Mouse (Mus musculus) forebrain, embryonic 15.5 days (tissue): Measurements from ENCODE around the gene Zc3h7b. TPM values are rescaled to one million over a fixed set of nuclear protein-coding genes. Genes with fewer than 3 reads are reported as not detected.

Experiments used
- ATAC-seq: fragments of 200-750 bp; cut with Nextera tagmentation; replicated peaks from 2 replicates; pipeline ENCODE4 v1.8.0; 2017; ENCODE audit warnings: mild to moderate bottlenecking, moderate TSS enrichment, moderate library complexity
- H3K27ac ChIP-seq: fragments of 300-500 bp; sonication (generic); replicated peaks from 2 replicates; pipeline ENCODE4 v1.5.1; 2015; ENCODE audit warnings: mild to moderate bottlenecking, inconsistent platforms
- H3K27me3 ChIP-seq: fragments of 300-500 bp; sonication (generic); 2 replicates; pipeline ENCODE4 v1.6.1; 2015; ENCODE audit warnings: inconsistent platforms
- H3K36me3 ChIP-seq: fragments of 300-500 bp; sonication (generic); 2 replicates; pipeline ENCODE4 v1.6.1; 2015; ENCODE audit warnings: mild to moderate bottlenecking, inconsistent platforms
- H3K4me1 ChIP-seq: fragments of 300-500 bp; sonication (generic); 2 replicates; pipeline ENCODE4 v1.6.1; 2015; ENCODE audit warnings: inconsistent platforms
- H3K4me2 ChIP-seq: fragments of 300-500 bp; sonication (generic); replicated peaks from 2 replicates; pipeline ENCODE4 v1.6.1; 2015; ENCODE audit warnings: mild to moderate bottlenecking, inconsistent platforms
- H3K4me3 ChIP-seq: fragments of 300-500 bp; sonication (generic); 2 replicates; pipeline ENCODE4 v1.5.1; 2015; ENCODE audit warnings: mild to moderate bottlenecking, inconsistent platforms
- H3K9ac ChIP-seq: fragments of 300-500 bp; sonication (generic); replicated peaks from 2 replicates; pipeline ENCODE4 v1.6.1; 2015; ENCODE audit warnings: mild to moderate bottlenecking, inconsistent platforms
- H3K9me3 ChIP-seq: fragments of 300-500 bp; sonication (generic); 2 replicates; pipeline ENCODE4 v1.6.1; 2016; ENCODE audit warnings: inconsistent platforms
- WGBS: fragments of 180-500 bp; shearing (Covaris S2); methylation state at CpG from one replicate; pipeline ENCODE4 v1.1.7; 2015; ENCODE audit warnings: mixed read lengths; 5-methylcytosine and 5-hydroxymethylcytosine counted together
- polyA plus RNA-seq: library from polyadenylated mRNA; unstranded; fragments of >200 nt; fragmentation: Nextera tagmentation; extraction: Ambion mirVana; gene quantifications from 2 replicates; pipeline ENCODE4 v1.2.1, GENCODE M21; 2015

Zc3h7b gene
- polyA plus RNA-seq, 1 experiment from 2014 or later: 50.2 TPM

DNA sequence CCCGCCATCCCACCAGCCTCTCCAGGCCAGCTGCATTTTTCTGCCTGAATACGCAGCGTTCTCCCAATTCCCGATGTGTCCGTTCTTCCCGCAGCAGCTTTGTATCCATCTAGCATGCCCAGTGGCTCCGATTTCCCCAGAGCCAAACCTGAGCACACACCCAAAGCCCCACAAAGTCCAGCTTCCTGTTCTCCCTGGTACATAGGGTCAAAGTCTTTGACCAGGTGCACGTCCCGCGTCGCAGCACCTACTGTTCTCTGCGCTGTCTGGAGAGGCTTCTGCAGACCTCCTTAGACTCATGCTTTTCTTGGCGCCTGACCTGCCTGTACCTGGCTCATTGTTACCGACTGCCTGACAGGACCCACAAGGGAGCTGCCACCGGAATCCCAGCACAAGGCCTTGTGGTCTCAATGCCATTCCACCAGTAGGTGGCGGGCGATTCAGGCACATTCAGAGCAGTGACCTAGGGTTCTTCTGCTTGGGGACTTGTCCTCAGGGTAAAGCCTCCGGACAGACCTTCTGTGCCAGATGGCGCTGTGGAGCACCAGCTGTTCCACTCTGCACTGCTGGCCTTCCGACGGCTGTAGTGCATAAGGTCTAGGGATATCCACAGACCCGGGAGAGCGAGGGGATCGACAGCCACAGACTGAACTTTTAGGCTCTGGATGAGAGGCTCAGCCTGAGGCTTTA lies 86.4 kb downstream of the Zc3h7b start:
- Histone ChIP-seq H3K4me3 (no peak overlapping the region), H3K27ac (peak overlapping the region; percentile 39; the same call in 1 of the 2 replicates), H3K4me2 (no peak overlapping the region), H3K36me3 (peaks cover 6% of the 10 kb centered on the region; the same call in 1 of the 2 replicates), H3K9me3 (no peaks in the 10 kb centered on the region), H3K4me1 (peaks cover 10% of the 10 kb centered on the region), H3K27me3 (no peaks in the 10 kb centered on the region), H3K9ac (no peak overlapping the region)
- ATAC-seq: peak; percentile 89
- WGBS: 16% methylated on average over 24 of the region's 24 CpGs

DNA sequence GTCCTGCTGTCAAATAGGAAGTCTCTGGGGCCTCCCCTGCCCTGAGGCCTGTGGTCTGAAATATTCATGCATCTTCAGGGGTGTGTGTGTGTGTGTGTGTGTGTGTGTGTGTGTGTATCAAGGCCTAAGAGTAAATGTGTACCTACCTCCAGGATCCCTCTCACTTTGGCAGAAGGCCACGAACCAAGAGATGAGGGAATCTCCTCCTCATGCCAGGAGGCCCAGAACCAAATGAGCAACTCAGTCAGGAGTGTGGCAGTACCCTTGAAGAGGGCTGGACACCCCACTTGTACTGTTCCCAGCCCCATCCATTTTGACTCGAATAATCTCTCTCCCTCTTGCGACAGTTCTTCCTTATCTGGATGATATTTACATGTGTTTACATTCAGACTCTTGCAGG lies 87.4 kb downstream of the Zc3h7b start:
- ATAC-seq: no peak
- Histone ChIP-seq H3K27ac (0 out of 2 replicates have a peak overlapping the region, but pooled peaks have one; percentile 20), H3K27me3 (no peaks in the 10 kb centered on the region), H3K4me1 (peaks cover 15% of the 10 kb centered on the region), H3K9me3 (no peaks in the 10 kb centered on the region), H3K9ac (no peak overlapping the region), H3K4me2 (no peak overlapping the region), H3K4me3 (no peak overlapping the region), H3K36me3 (no peaks in the 10 kb centered on the region)
- WGBS: 94% methylated on average over 3 of the region's 3 CpGs

DNA sequence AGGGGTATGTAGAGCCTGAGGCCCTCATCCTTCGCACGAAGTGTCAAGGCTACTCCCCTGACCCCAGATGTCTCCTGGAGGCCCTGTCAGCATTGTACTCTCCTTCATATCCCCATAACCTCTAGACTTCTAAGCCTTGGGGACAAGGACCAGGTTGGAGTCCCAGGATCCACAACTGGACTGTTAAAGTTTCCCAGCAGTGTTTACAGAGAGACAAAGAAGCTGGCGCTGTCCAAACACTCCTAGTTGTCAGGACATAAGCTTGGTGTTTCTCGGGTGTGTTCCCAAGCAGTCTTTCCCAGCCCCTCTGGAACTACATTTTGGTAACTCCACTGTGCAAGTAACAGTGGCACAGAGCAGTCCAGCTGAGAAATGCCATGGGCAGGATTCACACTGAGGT lies 88.6 kb downstream of the Zc3h7b start:
- ATAC-seq: no peak
- WGBS: 80% methylated on average over 4 of the region's 4 CpGs
- H3K9me3 ChIP-seq: no peaks in the 10 kb centered on the region

DNA sequence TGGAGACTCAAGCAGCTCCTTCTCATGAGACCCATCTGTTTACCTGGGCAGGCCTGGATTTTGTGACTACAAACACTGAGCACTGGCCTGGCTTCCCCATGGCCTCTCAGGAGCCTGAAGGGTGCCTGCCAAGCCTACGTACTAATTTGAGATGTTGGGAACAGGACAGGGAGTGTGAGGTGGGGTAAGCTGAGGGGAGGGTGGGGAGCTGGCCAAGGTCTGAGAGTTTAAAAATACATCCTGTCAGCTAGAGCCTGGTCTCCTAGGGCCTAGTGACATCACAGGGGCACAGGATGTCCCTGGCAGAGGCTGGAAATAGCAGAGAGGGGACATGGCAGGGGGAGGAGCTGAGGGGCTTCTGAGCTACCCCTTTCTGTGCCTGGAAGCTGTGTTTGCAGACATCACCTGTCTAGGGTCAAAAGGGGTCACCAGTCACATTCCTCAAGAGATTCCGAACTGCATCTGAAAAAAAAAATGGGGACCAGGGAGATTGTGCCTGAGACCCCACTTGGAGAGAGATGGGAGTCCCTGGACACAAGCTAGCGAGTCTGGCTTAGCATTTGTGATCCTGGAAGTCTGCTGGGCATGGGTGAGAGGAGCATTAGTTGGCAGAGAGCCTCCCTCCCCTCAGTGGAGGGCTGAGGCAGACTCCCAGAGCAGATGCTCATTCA lies 89.4 kb downstream of the Zc3h7b start:
- peaks cover 16% of the 10 kb centered on the region for H3K4me1 ChIP-seq
- 55% methylated on average over 3 of the region's 3 CpGs for WGBS

More for the DNA sequence above, 88.6 kb downstream of the Zc3h7b start:
- H3K36me3 ChIP-seq: no peaks in the 10 kb centered on the region
- no peak overlapping the region for H3K4me3 ChIP-seq
- H3K27ac ChIP-seq: no peak overlapping the region
- peaks cover 15% of the 10 kb centered on the region for H3K4me1 ChIP-seq
- no peak overlapping the region for H3K4me2 ChIP-seq
- no peak overlapping the region for H3K9ac ChIP-seq
- no peaks in the 10 kb centered on the region for H3K27me3 ChIP-seq

DNA sequence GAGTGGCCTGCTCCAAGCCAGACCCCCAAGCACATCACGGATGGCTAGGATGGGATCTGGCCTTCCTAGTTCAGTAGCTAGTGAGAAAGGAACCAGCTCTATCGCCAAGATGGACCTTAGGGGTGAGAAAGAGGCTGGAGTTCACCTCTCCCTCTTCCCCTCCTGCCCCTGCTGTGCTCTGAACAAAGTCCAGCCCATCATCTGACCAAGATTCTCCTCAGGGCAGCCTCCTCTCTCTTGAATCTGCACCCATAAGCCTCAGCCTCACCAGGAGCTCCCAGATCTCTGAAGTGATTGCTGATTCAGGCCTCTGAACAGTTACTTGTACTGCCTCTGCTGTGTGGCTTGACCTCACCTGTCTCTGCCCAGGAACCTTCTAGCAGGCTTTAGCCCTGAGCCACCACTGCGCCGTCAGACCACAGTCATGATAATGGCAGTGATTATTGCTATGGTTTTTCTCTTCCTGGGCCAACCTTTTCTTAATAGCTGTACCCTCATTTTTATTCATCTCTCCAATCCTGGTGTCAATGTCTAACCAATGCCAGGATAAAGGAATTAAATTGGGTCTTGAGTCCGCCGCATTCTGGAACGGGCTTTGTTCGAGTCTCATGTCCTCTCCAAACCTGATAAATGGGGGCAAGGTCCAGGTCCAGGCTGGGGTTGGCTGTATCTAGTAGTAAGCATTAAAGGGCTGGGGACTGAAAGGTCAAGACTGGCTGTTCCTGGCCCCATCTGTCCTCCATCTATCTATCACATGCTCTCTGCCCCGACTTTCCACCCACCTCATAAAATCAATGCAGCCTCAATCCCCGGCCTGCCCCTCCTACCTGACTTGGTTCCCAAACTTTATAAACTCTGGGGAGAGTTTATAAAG lies 90.4 kb downstream of the Zc3h7b start:
- peaks cover 24% of the 10 kb centered on the region for H3K4me1 ChIP-seq
- H3K9me3 ChIP-seq: no peaks in the 10 kb centered on the region
- H3K27ac ChIP-seq: no peak overlapping the region
- no peaks in the 10 kb centered on the region for H3K36me3 ChIP-seq
- 74% methylated on average over 10 of the region's 10 CpGs for WGBS
- no peak overlapping the region for H3K9ac ChIP-seq
- no peak overlapping the region for H3K4me3 ChIP-seq
- no peak overlapping the region for H3K4me2 ChIP-seq
- no peaks in the 10 kb centered on the region for H3K27me3 ChIP-seq
- no peak for ATAC-seq

More for the DNA sequence above, 89.4 kb downstream of the Zc3h7b start:
- no peak for ATAC-seq
- H3K9me3 ChIP-seq: no peaks in the 10 kb centered on the region
- H3K4me3 ChIP-seq: no peak overlapping the region
- no peaks in the 10 kb centered on the region for H3K27me3 ChIP-seq
- H3K4me2 ChIP-seq: no peak overlapping the region
- H3K36me3 ChIP-seq: no peaks in the 10 kb centered on the region
- no peak overlapping the region for H3K27ac ChIP-seq
- no peak overlapping the region for H3K9ac ChIP-seq

GRCm38 (mm10) chr15:81836124-81836821 lies 91.4 kb downstream of the Zc3h7b start:
- H3K27ac ChIP-seq: no peak overlapping the region
- WGBS: 1% methylated on average over 33 of the region's 33 CpGs
- H3K9me3 ChIP-seq: no peaks in the 10 kb centered on the region
- ATAC-seq: peak; percentile 51
- H3K27me3 ChIP-seq: no peaks in the 10 kb centered on the region
- H3K4me1 ChIP-seq: peaks cover 24% of the 10 kb centered on the region
- peak overlapping the region; percentile 29 for H3K4me3 ChIP-seq
- no peaks in the 10 kb centered on the region for H3K36me3 ChIP-seq
- H3K9ac ChIP-seq: peak overlapping the region; percentile 27; the same call in 1 of the 2 replicates
- H3K4me2 ChIP-seq: peak overlapping the region; percentile 41

DNA sequence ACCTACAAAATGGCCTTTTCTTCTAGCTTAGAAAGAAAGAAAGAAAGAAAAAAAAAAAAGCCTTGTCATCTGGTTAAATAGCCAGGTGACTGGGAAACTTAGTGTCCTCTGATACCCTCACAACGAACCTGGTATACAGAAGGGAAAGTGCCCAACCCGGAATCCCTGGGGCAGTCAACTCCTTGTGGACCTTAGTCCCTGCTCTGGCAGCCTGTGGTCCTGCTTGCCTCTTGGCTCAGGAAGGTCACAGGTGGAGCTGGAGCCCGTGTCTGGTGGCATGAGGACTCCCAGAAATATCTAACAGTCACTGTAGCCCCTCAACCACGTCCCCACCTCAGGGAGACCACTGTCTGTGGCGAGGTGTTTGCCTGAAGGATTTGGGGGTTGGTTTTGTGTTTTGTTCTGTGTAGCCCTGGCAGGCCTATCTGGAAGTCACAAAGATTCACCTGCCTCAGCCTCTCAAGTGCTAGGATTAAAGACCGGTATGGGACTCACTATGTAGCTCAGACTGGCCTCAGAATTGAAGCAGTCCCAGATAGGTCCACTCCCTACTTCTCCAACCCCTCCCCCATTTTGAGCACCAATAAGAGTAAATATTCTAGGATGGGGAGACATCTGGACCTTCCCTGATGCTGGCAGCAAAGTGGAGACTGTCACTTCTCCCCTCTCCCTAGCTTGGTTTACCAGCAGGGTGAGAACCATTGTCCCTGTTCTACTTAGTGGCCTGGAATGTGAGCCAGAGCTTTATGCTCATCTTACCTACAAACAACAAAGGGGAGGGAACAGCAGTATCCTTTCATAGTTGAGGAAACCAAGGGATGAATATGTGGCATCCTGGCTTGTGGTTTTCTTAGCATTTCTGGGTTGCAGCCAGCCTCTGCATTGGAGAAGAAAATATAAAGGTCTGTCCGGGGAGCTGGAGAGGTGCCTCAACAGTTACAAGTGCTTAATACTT lies 92.4 kb downstream of the Zc3h7b start:
- H3K27me3 ChIP-seq: no peaks in the 10 kb centered on the region
- ATAC-seq: no peak
- no peaks in the 10 kb centered on the region for H3K9me3 ChIP-seq
- 0 out of 2 replicates have a peak overlapping the region, but pooled peaks have one; percentile 29 for H3K4me3 ChIP-seq
- 65% methylated on average over 7 of the region's 7 CpGs for WGBS
- no peak overlapping the region for H3K27ac ChIP-seq
- no peak overlapping the region for H3K4me2 ChIP-seq
- no peak overlapping the region for H3K9ac ChIP-seq
- no peaks in the 10 kb centered on the region for H3K36me3 ChIP-seq
- H3K4me1 ChIP-seq: peaks cover 21% of the 10 kb centered on the region

DNA sequence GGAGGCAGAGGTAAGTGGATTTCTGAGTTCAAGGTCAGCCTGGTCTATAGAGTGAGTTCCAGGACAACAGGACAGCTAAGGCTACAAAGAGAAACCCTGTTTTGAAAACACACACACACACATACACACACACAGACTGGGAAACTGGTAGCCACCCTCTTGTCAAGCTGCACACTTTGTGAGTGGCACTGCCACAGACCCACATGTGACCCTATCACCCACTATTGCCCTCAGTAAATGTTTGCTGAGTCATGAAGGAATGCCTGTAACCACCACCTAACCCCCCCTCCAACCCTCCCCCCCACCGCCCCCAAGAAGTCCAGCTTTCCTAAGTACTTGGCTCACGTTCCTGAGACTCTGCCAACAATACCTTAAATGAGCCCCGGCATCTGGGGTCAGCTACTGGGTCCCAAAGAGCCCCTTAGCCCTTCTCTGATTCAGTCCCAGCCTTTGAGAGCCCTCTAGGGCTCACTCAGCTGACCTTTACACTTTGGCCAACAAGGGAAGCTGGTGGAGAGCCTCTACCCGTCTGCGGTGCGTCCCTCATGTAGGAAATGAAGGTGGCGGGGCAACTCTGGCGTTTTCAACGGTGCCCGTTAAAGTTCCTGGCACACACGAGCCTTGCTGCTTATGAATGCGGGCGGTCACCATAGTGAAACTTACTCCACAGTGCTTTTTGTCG lies 93.8 kb downstream of the Zc3h7b start:
- Histone ChIP-seq H3K9me3 (no peaks in the 10 kb centered on the region), H3K4me2 (no peak overlapping the region), H3K4me3 (no peak overlapping the region), H3K4me1 (peaks cover 21% of the 10 kb centered on the region), H3K27me3 (no peaks in the 10 kb centered on the region), H3K27ac (no peak overlapping the region), H3K9ac (no peak overlapping the region), H3K36me3 (no peaks in the 10 kb centered on the region)
- 44% methylated on average over 14 of the region's 14 CpGs for WGBS
- ATAC-seq: no peak

GRCm38 (mm10) chr15:81839634-81840033 lies 94.8 kb downstream of the Zc3h7b start:
- WGBS: 44% methylated on average over 5 of the region's 5 CpGs
- Histone ChIP-seq H3K9me3 (no peaks in the 10 kb centered on the region), H3K4me3 (no peak overlapping the region), H3K36me3 (no peaks in the 10 kb centered on the region), H3K4me1 (peaks cover 21% of the 10 kb centered on the region), H3K27me3 (no peaks in the 10 kb centered on the region), H3K27ac (0 out of 2 replicates have a peak overlapping the region, but pooled peaks have one; percentile 23), H3K4me2 (no peak overlapping the region; the same call in 1 of the 2 replicates), H3K9ac (no peak overlapping the region)
- peak; percentile 77 for ATAC-seq

- Histone ChIP-seq H3K4me3 (no peak overlapping the region), H3K4me2 (no peak overlapping the region), H3K27me3 (no peaks in the 10 kb centered on the region), H3K27ac (no peak overlapping the region), H3K4me1 (peaks cover 21% of the 10 kb centered on the region), H3K9ac (no peak overlapping the region), H3K9me3 (no peaks in the 10 kb centered on the region), H3K36me3 (no peaks in the 10 kb centered on the region)
- 90% methylated on average over 7 of the region's 7 CpGs for WGBS
- ATAC-seq: no peak
Observed at GRCm38 (mm10) chr15:81840306-81840705, 95.4 kb downstream of the Zc3h7b start.
